Mouse (Mus musculus): ENCODE measurements around the gene C1qtnf1. TPM values are rescaled to one million over a fixed set of nuclear protein-coding genes. Genes with fewer than 3 reads are reported as not detected.

Gene C1qtnf1
- total RNA-seq, 2 experiments from 2014 or later, result 3.0 to 3.9 TPM

DNA sequence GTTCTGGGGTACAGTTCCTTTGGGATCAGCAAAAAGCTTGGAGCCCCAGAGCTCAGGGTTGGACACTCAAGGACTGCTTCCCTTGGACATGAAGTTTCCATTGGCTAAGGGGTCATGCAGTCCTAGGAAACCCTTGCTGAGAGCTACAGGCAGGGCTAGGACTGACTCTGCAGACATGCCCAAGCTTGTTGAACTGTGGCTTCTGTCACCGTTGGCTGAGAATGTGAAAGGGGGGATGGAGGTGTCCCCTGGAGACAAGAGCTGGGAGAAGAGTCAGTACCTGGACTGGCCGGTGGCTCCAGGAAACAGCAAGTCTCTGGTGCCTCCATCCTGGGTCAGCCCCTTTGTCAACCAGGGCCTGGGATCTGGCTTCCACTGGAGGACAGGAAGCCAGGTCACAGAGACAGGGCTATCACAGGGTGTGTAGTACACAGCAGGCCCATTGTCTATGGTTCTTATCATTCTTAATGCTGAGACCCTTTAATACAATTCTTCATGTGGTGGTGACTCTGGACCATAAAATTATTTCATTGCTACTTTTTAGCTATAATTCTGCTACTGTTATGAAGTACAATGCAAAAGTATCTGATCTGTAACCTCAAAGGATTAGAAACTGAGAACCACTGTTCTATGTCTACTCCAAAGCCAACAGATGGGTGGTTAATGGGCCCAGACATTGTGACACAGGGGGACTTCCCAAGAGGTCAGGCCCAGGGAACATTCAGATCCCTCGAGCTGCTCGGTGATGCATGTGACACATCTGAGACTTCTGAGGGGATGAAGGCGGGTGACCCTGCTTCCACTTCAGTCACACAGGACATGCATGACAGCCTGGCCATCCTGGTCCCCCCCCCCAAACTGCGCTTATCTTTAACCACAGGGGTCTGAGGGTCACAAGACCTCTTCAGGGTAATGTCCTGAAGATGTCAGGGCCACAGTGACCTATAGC lies 23.8 kb upstream of the C1qtnf1 start:
- H3K27ac ChIP-seq, result no peak overlapping the region
- no peak overlapping the region for H3K4me3 ChIP-seq
- DNase-seq (ENCODE audit: low spot score in 2 of 2), result peak in 1 of 2 experiments; percentile 7
- TF ChIP-seq CTCF (conservative IDR thresholded peaks at IDR 0.05), result no peak

DNA sequence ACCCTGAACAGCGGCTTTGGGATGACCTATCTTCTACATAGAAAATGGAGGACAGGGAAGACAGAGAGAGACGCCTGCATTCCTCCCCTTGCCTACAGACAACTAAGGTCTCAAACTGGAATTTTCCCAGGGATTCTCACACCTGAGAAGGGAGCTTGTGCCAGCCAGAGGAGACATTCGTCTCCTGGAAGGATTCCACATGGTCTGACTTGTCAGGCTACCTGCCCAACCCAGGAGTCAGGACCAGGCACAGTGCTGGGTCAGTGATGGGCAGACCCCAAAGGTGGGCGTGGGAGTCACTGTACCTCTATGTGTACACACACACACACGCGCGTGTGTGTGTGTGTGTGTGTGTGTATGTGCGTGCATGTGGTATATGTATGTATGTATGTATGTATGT lies 22.7 kb upstream of the C1qtnf1 start:
- TF ChIP-seq CTCF (conservative IDR thresholded peaks at IDR 0.05), result no peak
- Histone ChIP-seq H3K27ac (no peak overlapping the region), H3K4me3 (no peak overlapping the region)
- peak in 1 of 2 experiments; percentile 7 for DNase-seq (ENCODE audit: low spot score in 2 of 2)

DNA sequence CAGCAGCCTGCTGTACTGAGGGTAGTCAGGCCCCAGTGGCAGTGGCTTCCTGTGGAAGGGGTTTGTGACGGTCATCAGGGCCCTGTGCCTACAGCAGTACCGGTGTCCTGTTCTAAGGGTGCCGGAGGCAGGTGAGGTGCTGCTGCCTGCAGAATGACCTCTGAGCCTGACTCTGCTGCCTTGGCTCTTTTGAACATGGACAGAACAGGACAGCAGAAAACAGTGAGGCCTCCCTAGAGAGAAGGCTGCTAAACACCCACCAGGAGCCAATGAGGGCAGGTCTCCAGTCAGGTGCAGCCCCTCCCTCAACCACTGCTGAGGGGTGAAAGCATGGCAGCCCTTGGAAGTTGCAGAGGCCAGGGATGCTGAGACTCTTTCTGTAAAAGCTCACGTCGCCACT lies 21.5 kb upstream of the C1qtnf1 start:
- no peak overlapping the region for H3K4me3 ChIP-seq
- no peak for TF ChIP-seq CTCF (conservative IDR thresholded peaks at IDR 0.05)
- no peak overlapping the region for H3K27ac ChIP-seq
- DNase-seq (ENCODE audit: low spot score in 2 of 2), result peak in 1 of 2 experiments; percentile 9

DNA sequence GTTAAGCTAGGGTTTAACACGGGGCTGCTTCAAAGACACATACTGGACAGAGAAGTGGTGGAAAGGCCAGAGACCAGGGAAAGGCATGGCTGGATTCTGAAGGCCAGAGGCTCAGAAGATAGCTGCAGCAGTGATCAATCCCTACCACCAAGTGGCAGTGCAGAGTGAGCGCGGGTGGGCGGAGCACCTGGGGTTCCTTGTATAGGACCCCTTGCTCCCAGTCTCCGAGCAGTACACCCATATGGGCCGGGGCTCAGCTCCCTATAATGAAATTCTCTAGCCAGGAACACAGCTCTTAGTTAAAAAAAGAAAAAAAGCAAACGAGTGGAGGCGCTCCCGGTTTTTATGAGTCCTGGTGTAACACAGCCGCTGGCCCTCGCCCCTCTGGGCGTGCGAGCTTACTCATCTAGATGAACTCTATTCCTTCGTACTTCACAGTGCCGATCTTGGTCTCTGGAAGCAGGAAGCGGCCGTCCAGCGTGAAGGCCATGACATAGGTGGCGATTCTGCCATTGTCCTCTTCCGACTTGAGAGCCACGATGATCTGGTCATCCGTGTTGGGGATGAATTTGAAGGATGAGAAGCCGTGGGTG lies 20.6 kb upstream of the C1qtnf1 start:
- peak; percentile 83 for TF ChIP-seq CTCF (conservative IDR thresholded peaks at IDR 0.05)
- peak in 1 of 2 experiments; percentile 65 for DNase-seq (ENCODE audit: low spot score in 2 of 2)
- no peak overlapping the region for H3K4me3 ChIP-seq
- no peak overlapping the region for H3K27ac ChIP-seq

DNA sequence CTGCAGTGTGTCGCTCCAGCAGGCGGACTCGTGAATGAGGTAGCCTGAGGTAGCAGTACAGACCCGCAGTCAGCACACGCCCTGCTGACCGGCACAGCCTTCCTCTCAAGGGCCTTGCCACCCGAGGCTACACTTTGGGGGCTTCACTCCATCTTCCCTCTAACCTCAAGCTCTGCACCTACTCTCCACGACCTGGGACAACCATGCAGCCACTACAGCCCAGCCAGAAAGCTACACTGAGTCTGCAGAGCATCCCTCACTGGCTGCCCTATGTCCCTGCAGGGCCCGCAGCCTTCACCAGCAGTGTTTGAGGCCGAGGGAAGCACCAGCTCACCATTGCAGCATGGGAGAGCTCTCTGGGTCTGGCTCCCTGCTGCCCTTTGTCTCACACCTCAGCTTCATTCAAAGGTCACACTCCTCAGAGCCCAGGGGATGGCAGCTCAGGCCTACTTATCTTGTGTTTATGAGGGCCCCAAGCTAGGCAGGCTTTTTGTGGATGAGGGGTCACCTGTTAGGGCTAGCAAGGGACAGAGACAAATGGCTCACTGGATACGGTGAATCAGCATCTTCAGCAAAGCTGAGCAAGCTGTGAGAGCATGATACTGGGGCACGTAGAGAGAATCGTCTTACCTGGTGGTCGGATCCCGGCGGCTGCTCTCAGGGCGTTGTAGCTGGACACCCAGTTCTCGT lies 19.8 kb upstream of the C1qtnf1 start:
- Histone ChIP-seq H3K4me3 (no peak overlapping the region), H3K27ac (no peak overlapping the region)
- TF ChIP-seq CTCF (conservative IDR thresholded peaks at IDR 0.05), result no peak
- no peak for DNase-seq (ENCODE audit: low spot score in 2 of 2)

DNA sequence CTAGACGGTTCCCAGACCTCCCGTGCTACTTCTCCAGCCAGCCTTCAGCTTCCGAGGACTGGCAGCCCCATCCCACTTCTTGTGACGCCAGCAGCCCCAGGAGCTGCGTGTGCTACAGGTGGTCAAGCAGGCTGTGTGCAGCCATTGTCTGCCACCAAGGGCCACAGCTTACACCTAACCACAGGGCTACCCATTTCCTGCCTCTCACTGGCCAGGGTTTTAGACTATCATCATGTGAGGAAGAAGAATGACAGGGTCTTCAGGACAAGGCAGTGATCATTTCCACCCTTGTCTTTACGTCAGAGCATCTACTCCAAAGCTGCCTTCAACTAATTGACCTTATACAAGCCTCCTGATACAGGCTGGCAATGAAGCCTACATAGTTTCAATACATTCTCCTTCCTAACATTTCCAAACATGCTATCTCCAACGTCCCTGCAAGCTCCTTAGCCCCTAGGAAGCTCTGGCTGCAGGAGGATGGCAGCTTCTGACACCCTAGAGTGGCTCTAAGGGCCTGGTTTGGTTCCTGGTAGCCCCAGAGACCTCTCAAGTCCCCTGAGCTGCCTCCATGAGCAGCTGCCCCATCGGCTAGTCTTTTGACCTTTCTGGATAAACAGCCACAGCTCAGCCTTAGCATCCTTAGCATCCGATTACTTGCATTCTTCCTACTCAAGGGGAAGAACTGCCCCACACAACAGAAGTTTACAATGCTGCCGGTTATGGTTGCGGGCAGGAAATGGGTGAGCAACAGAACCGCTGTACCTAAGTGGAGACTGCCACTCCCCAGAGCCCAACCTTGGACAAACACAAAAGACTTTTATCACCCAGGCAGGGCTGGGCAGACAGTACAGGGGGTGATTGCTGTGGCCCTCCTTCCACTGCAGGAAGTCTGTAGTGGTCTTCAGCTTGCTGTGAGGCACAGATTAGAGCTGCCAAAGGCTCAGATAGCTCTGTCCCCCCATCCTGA lies 18.6 kb upstream of the C1qtnf1 start:
- Histone ChIP-seq H3K27ac (no peak overlapping the region), H3K4me3 (no peak overlapping the region)
- DNase-seq (ENCODE audit: low spot score in 2 of 2), result no peak
- no peak for TF ChIP-seq CTCF (conservative IDR thresholded peaks at IDR 0.05)

DNA sequence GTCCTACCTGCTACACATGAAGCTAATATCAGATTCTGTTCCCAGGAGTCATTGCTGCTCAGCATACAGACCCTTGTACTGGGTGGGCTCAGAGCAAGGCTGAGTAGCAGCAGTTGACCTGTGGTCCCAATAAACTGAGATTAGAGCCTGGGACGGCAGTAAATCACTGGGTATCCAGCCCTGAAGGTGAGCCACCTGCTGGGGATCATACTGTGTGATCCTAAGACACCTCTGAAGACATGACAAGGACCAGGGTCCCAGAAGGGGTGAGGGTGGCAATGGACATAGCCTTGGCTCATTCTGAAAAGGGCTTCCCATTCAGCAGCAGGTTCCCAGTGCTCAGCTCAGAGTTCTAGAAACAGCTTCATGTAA lies 17.9 kb upstream of the C1qtnf1 start:
- no peak overlapping the region for H3K27ac ChIP-seq
- H3K4me3 ChIP-seq, result no peak overlapping the region
- DNase-seq (ENCODE audit: low spot score in 2 of 2), result no peak
- TF ChIP-seq CTCF (conservative IDR thresholded peaks at IDR 0.05), result no peak

DNA sequence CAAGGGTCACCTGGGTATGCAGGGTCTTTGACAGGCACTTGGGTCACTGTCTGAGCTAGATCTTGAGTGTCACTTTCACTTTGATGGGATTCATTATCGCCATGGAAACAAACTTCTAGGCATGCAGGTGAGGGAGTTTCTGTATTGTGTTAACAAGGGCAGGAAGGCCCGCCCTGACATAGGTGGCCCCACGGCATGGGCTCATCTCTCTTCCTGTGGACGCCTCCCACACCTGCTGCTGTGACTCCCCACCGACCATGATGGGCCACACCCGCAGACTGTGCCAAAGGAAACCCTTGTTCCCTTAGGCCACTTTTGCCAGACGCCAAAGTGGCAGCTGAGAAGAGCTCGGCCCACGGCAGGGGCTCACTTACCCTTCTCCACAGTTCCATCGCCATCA lies 17.5 kb upstream of the C1qtnf1 start:
- H3K27ac ChIP-seq, result no peak overlapping the region
- no peak for DNase-seq (ENCODE audit: low spot score in 2 of 2)
- no peak for TF ChIP-seq CTCF (conservative IDR thresholded peaks at IDR 0.05)

DNA sequence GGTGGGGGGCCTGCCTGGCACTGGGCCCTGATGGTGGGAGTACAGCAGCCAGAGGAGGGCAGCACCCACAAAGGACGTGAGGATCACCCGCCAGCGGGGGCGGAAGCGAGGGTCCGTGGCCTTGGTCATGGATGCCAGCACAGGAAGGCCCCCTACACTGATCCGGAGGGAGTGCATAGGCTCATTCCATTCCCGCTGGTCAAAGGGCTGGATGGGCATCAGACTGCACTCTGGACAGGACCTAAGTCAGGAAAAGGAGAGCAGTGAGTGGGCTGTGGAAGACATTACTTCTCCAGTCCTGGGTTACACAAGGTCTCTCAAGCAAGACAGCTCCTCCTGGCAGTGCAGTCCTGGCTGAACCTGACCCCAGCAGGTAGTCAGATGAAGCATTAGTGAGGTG lies 16.7 kb upstream of the C1qtnf1 start:
- no peak for TF ChIP-seq CTCF (conservative IDR thresholded peaks at IDR 0.05)
- Histone ChIP-seq H3K4me3 (no peak overlapping the region), H3K27ac (no peak overlapping the region)
- DNase-seq (ENCODE audit: low spot score in 2 of 2), result no peak

More for the DNA sequence above, 17.5 kb upstream of the C1qtnf1 start:
- no peak overlapping the region for H3K4me3 ChIP-seq

DNA sequence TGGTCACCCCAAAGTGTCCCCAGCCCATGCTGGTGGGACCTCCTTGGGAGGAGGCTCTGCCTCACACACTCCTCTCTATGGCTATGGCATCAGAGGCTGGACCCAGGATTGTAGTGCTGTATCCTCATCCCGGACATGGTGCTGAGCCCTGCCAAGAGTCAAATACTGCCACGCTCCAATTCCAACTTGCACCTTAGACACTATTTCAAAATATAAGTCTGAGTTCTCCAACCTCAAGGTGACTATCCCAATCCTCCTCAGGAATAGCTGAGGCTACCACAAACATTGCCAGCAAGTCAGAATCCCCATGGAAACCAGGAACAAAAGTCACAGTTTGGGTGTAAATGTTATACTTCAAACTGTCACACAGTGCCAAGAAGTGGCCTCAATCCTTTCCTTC lies 15.4 kb upstream of the C1qtnf1 start:
- no peak for DNase-seq (ENCODE audit: low spot score in 2 of 2)
- H3K4me3 ChIP-seq, result no peak overlapping the region
- TF ChIP-seq CTCF (conservative IDR thresholded peaks at IDR 0.05), result no peak
- H3K27ac ChIP-seq, result no peak overlapping the region

DNA sequence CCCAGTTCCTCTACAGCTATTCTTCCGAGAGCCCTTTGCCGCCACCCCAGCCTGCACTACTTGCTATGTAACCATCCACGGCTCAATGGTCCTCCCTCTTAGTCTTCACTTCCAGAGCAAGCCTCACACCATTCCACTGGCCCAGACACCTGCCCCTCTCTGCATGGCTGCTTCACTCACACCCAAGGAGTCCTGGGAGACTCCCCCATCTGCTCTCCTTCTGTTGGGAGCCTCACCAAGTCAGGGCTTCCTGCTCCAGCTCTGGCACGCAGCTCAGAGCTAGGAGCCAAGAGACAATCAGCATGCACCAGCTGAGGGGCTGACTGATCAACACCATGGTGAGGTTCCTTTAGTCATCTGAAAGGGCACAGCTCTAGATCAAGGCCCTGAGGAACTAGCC lies 14.9 kb upstream of the C1qtnf1 start:
- Histone ChIP-seq H3K27ac (no peak overlapping the region), H3K4me3 (no peak overlapping the region)
- no peak for DNase-seq (ENCODE audit: low spot score in 2 of 2)
- no peak for TF ChIP-seq CTCF (conservative IDR thresholded peaks at IDR 0.05)

DNA sequence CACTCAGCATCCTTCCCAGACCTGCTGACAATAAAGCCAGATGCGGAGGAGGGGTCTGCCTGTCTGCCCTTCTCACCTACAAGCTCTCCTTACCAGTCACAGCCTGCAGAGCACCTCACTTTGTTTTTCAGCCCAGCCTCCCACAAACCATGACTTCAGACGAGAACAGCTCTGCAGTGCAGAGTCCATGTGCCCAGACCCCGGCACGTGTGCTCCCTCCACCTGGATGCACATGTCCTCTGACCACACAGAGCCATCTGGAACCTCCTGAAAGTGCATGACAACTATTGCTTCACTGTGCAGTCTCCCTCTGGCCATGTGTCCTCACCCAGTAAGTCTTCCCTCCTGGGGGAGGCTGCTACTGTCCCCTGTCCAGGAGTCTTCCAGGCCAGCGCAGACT lies 13.7 kb upstream of the C1qtnf1 start:
- DNase-seq (ENCODE audit: low spot score in 2 of 2), result no peak
- no peak for TF ChIP-seq CTCF (conservative IDR thresholded peaks at IDR 0.05)
- Histone ChIP-seq H3K4me3 (no peak overlapping the region), H3K27ac (no peak overlapping the region)

Measured in layer of hippocampus, adult 2 months (tissue).